Mouse (Mus musculus) testis, adult 2 months (tissue): ENCODE results near the gene Slc9a3. TPM values are rescaled to one million over a fixed set of nuclear protein-coding genes. Genes with fewer than 3 reads are reported as not detected.

Experiments
- H3K27ac ChIP-seq: fragments of 200-500 bp; 2 replicates; pipeline ENCODE4 v1.5.1; 2012; ENCODE audit warnings: low read depth, low read length; ENCODE audit not compliant: control insufficient read depth, insufficient read depth
- H3K27me3 ChIP-seq: fragments of 200-500 bp; 2 replicates; pipeline ENCODE4 v1.6.1; 2012; ENCODE audit warnings: mild to moderate bottlenecking, low read length, moderate library complexity; ENCODE audit not compliant: control insufficient read depth, insufficient read depth
- H3K36me3 ChIP-seq: fragments of 200-500 bp; 2 replicates; pipeline ENCODE4 v1.6.1; 2012; ENCODE audit warnings: mild to moderate bottlenecking, low read length; ENCODE audit not compliant: control insufficient read depth, insufficient read depth
- H3K4me1 ChIP-seq: fragments of 200-500 bp; 2 replicates; pipeline ENCODE4 v1.6.1; 2012; ENCODE audit warnings: low read length; ENCODE audit not compliant: control insufficient read depth, insufficient read depth
- H3K4me3 ChIP-seq: fragments of 200-500 bp; 2 replicates; pipeline ENCODE4 v1.5.1; 2012; ENCODE audit warnings: low read depth, mild to moderate bottlenecking, low read length, moderate library complexity, mixed read lengths; ENCODE audit not compliant: control insufficient read depth
- CTCF ChIP-seq: fragments of 200-500 bp; IDR thresholded peaks from 2 replicates; pipeline ENCODE4 v1.5.1; 2012; ENCODE audit warnings: low read depth, mild to moderate bottlenecking, inconsistent platforms, low read length, moderate library complexity; ENCODE audit not compliant: control insufficient read depth, insufficient read depth, insufficient replicate concordance
- POLR2A ChIP-seq: fragments of 200-500 bp; IDR thresholded peaks from 2 replicates; pipeline ENCODE4 v1.6.1; 2012; ENCODE audit warnings: low read depth, mild to moderate bottlenecking, inconsistent platforms, low read length, moderate library complexity; ENCODE audit not compliant: control insufficient read depth
- polyA plus RNA-seq: library from polyadenylated mRNA; depleted of rRNA; stranded (reverse); fragments of >200 nt; gene quantifications from 2 replicates; pipeline ENCODE4 v1.2.3, GENCODE M21; 2012; rRNA removed

Gene Slc9a3
- 1.0 and 1.9 TPM in 2 replicates for polyA plus RNA-seq

DNA sequence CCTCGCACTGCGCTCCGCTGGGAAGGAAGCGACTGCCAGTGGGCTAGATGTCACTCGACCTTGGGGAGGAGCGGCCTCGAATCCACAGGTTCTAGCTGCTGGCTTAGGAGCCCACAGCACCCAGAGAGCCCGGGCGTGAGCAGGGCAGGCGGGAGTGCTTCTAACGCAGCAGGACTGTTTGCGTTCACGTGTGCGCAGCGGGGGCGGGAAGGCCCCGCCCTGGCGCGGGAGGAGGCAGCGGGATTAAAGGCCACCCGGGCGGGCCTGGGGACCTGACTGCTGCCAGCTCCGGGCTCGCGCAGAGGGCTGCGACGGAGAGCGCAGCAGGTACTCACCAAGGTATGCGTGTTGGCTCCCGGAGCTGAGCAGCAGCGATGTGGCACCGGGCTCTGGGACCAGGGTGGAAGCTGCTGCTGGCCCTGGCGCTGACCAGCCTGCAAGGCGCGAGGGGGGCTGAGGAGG lies at the start of gene Slc9a3:
Slc9a3 (plus strand) TSS at position 317 of the 462 bp plus-strand sequence.
- Histone ChIP-seq H3K4me1 (peaks cover 6% of the 10 kb centered on the region; the same call in 1 of the 2 replicates), H3K27ac (no peak within 1 kb of the TSS), H3K4me3 (peak within 1 kb of the TSS; percentile 18; the same call in 1 of the 2 replicates), H3K27me3 (no peaks in the 10 kb centered on the region; the same call in 1 of the 2 replicates), H3K36me3 (no peaks in the 10 kb centered on the region)
- no peak for TF ChIP-seq POLR2A
- TF ChIP-seq CTCF = no peak

DNA sequence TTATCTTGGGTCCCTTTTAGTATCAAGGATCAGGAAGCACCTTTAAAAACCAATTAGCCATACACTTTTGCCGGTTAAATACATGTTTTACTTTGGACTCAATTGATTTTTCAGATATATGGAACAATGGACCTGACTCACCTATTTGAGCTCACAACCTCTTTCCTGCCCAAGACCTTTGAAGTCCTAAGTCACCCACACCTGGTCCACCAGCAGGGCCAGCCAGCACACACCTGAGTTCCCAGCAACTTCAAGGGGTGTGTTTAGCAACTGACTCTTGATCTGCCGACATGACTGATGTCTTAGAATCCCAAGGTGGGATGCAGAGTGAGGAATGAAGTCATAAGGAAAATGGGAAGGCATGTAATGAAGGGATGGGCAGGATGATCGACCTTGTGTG lies 49.5 kb upstream of the Slc9a3 start:
- Histone ChIP-seq H3K36me3 (no peaks in the 10 kb centered on the region), H3K4me1 (no peaks in the 10 kb centered on the region)
- no peak for TF ChIP-seq CTCF
- no peak for TF ChIP-seq POLR2A

DNA sequence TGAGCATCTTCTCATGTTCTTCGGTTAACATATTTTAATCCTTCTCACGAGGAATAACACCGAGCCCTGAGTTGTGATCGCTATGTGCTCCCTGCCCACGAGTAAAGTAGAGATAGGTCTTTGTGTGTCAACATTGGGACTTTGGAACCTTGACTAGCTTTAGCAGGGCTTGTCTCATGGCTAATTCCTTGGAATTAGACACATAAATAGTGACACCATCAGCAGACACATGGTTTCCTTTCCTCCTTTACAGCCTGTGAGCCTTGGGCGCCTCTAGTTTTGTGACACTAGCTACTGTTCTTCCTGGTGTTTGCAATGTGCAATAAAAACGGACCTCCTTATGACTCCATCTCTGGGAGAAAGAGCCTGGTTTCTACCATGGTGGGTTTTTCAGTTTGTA lies 47.9 kb upstream of the Slc9a3 start:
- Histone ChIP-seq H3K27me3 (no peaks in the 10 kb centered on the region), H3K36me3 (no peaks in the 10 kb centered on the region), H3K27ac (no peak overlapping the region), H3K4me1 (no peaks in the 10 kb centered on the region), H3K4me3 (no peak overlapping the region)
- TF ChIP-seq POLR2A = no peak
- TF ChIP-seq CTCF = no peak

More for the DNA sequence above, 49.5 kb upstream of the Slc9a3 start:
- H3K27ac ChIP-seq = no peak overlapping the region
- H3K4me3 ChIP-seq = no peak overlapping the region
- no peaks in the 10 kb centered on the region for H3K27me3 ChIP-seq

DNA sequence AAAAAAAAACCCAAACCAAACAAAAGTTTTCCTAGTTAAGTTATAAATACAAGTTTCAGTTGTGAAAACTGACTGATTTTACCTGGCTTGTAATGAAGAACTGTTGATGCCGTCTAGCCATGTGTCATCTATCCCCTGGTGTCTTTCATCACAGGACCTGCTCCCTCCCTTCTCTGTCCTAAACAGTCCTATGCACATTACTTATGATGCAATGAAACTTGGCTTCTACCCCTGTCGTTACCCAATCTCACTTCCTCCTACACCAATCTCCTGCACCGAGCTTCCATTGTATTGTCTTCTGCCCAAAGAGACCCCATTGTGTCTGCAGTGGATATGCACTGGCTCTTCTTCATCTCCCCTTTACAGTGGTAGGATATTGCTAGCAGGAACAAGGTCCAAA lies 31.0 kb upstream of the Slc9a3 start:
- Histone ChIP-seq H3K4me3 (no peak overlapping the region), H3K4me1 (no peaks in the 10 kb centered on the region), H3K27ac (no peak overlapping the region), H3K36me3 (no peaks in the 10 kb centered on the region), H3K27me3 (no peaks in the 10 kb centered on the region)
- TF ChIP-seq CTCF = no peak

- Histone ChIP-seq H3K36me3 (no peaks in the 10 kb centered on the region), H3K4me1 (no peaks in the 10 kb centered on the region), H3K27me3 (no peaks in the 10 kb centered on the region), H3K4me3 (no peak overlapping the region), H3K27ac (no peak overlapping the region)
- TF ChIP-seq CTCF = no peak
These were observed 25.3 kb upstream of the Slc9a3 start for GRCm38 (mm10) chr13:74095936-74096335.

- Histone ChIP-seq H3K27ac (no peak overlapping the region), H3K4me1 (no peaks in the 10 kb centered on the region), H3K27me3 (no peaks in the 10 kb centered on the region), H3K4me3 (no peak overlapping the region), H3K36me3 (no peaks in the 10 kb centered on the region)
- peak; percentile 58; the same call in 1 of the 2 replicates for TF ChIP-seq CTCF
- no peak for TF ChIP-seq POLR2A
These were observed 24.4 kb upstream of the Slc9a3 start for GRCm38 (mm10) chr13:74096715-74097363.

DNA sequence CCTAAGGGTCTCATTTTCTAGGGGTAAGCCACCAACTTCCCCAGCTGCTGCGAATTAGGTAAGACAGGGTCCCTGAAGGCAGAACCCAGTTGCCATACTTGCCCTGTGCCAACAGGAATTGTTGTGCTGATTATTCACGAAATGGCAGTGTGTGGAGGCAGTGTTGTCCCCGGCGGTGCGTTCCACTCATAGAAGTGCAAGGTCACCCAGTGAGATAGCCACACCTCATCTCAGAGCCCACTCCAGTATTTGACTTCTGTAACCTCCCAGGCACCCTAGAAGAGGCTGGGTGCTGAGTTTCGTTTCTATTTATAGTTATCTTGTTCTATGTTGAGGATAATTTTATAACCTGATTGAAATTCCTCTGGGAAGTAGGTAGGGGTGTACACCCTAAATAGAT lies 22.3 kb upstream of the Slc9a3 start:
- TF ChIP-seq CTCF (no peak), POLR2A (no peak)
- no peak overlapping the region for H3K27ac ChIP-seq
- no peaks in the 10 kb centered on the region for H3K27me3 ChIP-seq
- no peaks in the 10 kb centered on the region for H3K4me1 ChIP-seq
- H3K36me3 ChIP-seq = no peaks in the 10 kb centered on the region
- H3K4me3 ChIP-seq = no peak overlapping the region
